In the genomic region with DNA sequence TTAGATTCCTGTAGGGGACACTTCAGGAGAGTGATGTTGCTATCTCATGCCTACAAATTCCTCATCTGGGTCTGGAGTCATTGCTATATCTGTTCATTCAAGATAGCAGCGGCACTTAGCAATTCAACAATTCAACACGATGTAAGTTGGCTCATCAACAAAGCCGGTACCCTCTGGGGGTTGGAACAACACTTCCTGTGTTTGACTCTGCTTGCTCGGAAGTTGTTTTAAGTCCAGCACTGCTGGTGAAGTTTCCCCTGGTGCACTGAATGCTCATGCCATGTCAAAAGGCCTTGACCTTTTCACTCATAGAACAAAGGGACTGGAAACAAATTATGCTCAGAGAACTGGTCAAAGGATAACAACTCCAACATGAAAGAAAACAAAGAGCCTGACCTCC, we compare ENCODE assay signal across 11 mouse cellular contexts.
DNase-seq lines count a peak whose midpoint lies in the region; ATAC-seq and TF ChIP-seq lines count a peak whose summit lies in the region.
"Had no signal": no experiment of that assay in that cellular context is flagged by ENCODE, and none has a peak within 500 bp of the region (broad histone marks: within the 10 kb centered on the region; RNA-seq: fewer than 3 reads in every experiment).

No protein-coding gene starts in this region.

- TF ChIP-seq EP300 in lung, postnatal 0 days (IDR thresholded peaks at IDR 0.05), result peak; percentile 18; the same call in 1 of the 2 replicates
- no peak for TF ChIP-seq EP300 in stomach, postnatal 0 days (optimal IDR thresholded peaks at IDR 0.05)

- peaks cover 5% of the 10 kb centered on the region for H3K4me1 ChIP-seq in midbrain, embryonic 11.5 days (ENCODE audit: control insufficient read depth, insufficient read depth, low read length)
- H3K4me1 ChIP-seq in midbrain, embryonic 16.5 days (ENCODE audit: control insufficient read depth, insufficient read depth, low read length), result no peaks in the 10 kb centered on the region
- H3K4me1 ChIP-seq in lung, postnatal 0 days (ENCODE audit: insufficient read depth, low read depth, low read length), result no peaks in the 10 kb centered on the region
- H3K4me1 ChIP-seq in stomach, postnatal 0 days (replicated peaks; ENCODE audit: control insufficient read depth, insufficient read depth), result no peaks in the 10 kb centered on the region

- H3K27me3 ChIP-seq in midbrain, embryonic 11.5 days (ENCODE audit: control insufficient read depth, insufficient read depth, low read length), result no peaks in the 10 kb centered on the region
- H3K27me3 ChIP-seq in midbrain, embryonic 16.5 days (ENCODE audit: control insufficient read depth, insufficient read depth, low read depth, low read length), result no peaks in the 10 kb centered on the region
- no peaks in the 10 kb centered on the region for H3K27me3 ChIP-seq in lung, postnatal 0 days (replicated peaks; ENCODE audit: insufficient read depth, low read length)
- H3K27me3 ChIP-seq in stomach, postnatal 0 days (ENCODE audit: control insufficient read depth, insufficient read depth, low read length), result no peaks in the 10 kb centered on the region

- no peak overlapping the region for H3K4me2 ChIP-seq in midbrain, embryonic 11.5 days
- no peak overlapping the region for H3K4me2 ChIP-seq in midbrain, embryonic 16.5 days (ENCODE audit: low read length)
- H3K4me2 ChIP-seq in lung, postnatal 0 days (replicated peaks; ENCODE audit: low read depth, low read length), result no peak overlapping the region
- no peak overlapping the region for H3K4me2 ChIP-seq in stomach, postnatal 0 days (replicated peaks; ENCODE audit: low read depth)

- ATAC-seq in cerebellum, adult (ENCODE audit: insufficient number of reproducible peaks, low FRiP score, low TSS enrichment), result 0 out of 2 replicates have a peak, but pooled peaks have one; percentile 20
- ATAC-seq in midbrain, embryonic 11.5 days (ENCODE audit: low FRiP score), result peak; percentile 38; the same call in 1 of the 2 replicates
- ATAC-seq in midbrain, embryonic 16.5 days, result no peak
- peak; percentile 70 for ATAC-seq in lung, postnatal 0 days
- no peak for ATAC-seq in stomach, postnatal 0 days (ENCODE audit: low FRiP score, low TSS enrichment)
- ATAC-seq: activated CD4-positive, CD25-positive, alpha-beta regulatory T cell, adult 4 months had no signal

- no peak overlapping the region for H3K9ac ChIP-seq in midbrain, embryonic 11.5 days (ENCODE audit: low read length)
- H3K9ac ChIP-seq in midbrain, embryonic 16.5 days (ENCODE audit: low read depth, low read length), result no peak overlapping the region
- no peak overlapping the region for H3K9ac ChIP-seq in lung, postnatal 0 days (replicated peaks; ENCODE audit: low read depth)
- H3K9ac ChIP-seq in stomach, postnatal 0 days (ENCODE audit: low read length), result no peak overlapping the region

- TF ChIP-seq CTCF in lung, postnatal 0 days (IDR thresholded peaks at IDR 0.05), result no peak
- TF ChIP-seq CTCF in stomach, postnatal 0 days (IDR thresholded peaks at IDR 0.05; ENCODE audit: low read depth), result no peak

- 13% methylated on average over 4 of the region's 4 CpGs for WGBS in midbrain, embryonic 11.5 days
- 16% methylated on average over 4 of the region's 4 CpGs for WGBS in midbrain, embryonic 16.5 days
- WGBS in lung, postnatal 0 days, result 18% methylated on average over 4 of the region's 4 CpGs
- WGBS in stomach, postnatal 0 days, result 36% methylated on average over 4 of the region's 4 CpGs

- no peak overlapping the region for H3K4me3 ChIP-seq in midbrain, embryonic 11.5 days (ENCODE audit: low read depth, low read length)
- no peak overlapping the region for H3K4me3 ChIP-seq in midbrain, embryonic 16.5 days (ENCODE audit: low read depth, low read length)
- no peak overlapping the region for H3K4me3 ChIP-seq in lung, postnatal 0 days (ENCODE audit: low read depth, low read length)
- H3K4me3 ChIP-seq in stomach, postnatal 0 days (ENCODE audit: low read depth, low read length), result no peak overlapping the region

- DNase-seq in cerebellum, adult 9-11 months, result no peak
- peak; percentile 86 for DNase-seq in midbrain, embryonic 11.5 days (ENCODE audit: low spot score, missing footprints)
- peak; percentile 20 for DNase-seq in lung, postnatal 0 days (ENCODE audit: low spot score)
- DNase-seq in retina, postnatal 1 day, result peak; percentile 36
- DNase-seq in spleen, adult 12 weeks (ENCODE audit: low spot score), result no peak
- no peak for DNase-seq in stomach, postnatal 0 days (ENCODE audit: low spot score)
- DNase-seq: spleen, adult 18-20 months had no signal

- H3K36me3 ChIP-seq in midbrain, embryonic 11.5 days (ENCODE audit: control insufficient read depth, insufficient read depth, low read length), result no peaks in the 10 kb centered on the region
- H3K36me3 ChIP-seq in midbrain, embryonic 16.5 days (ENCODE audit: control insufficient read depth, insufficient read depth, low read length), result no peaks in the 10 kb centered on the region
- no peaks in the 10 kb centered on the region for H3K36me3 ChIP-seq in lung, postnatal 0 days (ENCODE audit: insufficient read depth, low read length)
- no peaks in the 10 kb centered on the region for H3K36me3 ChIP-seq in stomach, postnatal 0 days (ENCODE audit: control insufficient read depth, insufficient read depth, low read length)

- H3K27ac ChIP-seq in midbrain, embryonic 11.5 days (ENCODE audit: low read depth, low read length), result no peak overlapping the region
- H3K27ac ChIP-seq in midbrain, embryonic 16.5 days (ENCODE audit: low read length), result no peak overlapping the region
- no peak overlapping the region for H3K27ac ChIP-seq in lung, postnatal 0 days (ENCODE audit: low read length)
- H3K27ac ChIP-seq in stomach, postnatal 0 days (replicated peaks), result no peak overlapping the region
- H3K27ac ChIP-seq: kidney, postnatal 0 days had no signal

- no peaks in the 10 kb centered on the region for H3K9me3 ChIP-seq in midbrain, embryonic 11.5 days (ENCODE audit: control insufficient read depth, low read length)
- H3K9me3 ChIP-seq in midbrain, embryonic 16.5 days (replicated peaks; ENCODE audit: control insufficient read depth, low read length, poor library complexity, severe bottlenecking), result no peaks in the 10 kb centered on the region
- no peaks in the 10 kb centered on the region for H3K9me3 ChIP-seq in lung, postnatal 0 days (ENCODE audit: low read length)
- H3K9me3 ChIP-seq in stomach, postnatal 0 days (ENCODE audit: control insufficient read depth, low read length), result no peaks in the 10 kb centered on the region

Comparison
In these comparisons a context has a peak if more than half of its experiments do, and no peak if none do; other contexts are left out.
1. ATAC-seq: peak in cerebellum, adult (single experiment), midbrain, embryonic 11.5 days (single experiment) and lung, postnatal 0 days (single experiment); none in midbrain, embryonic 16.5 days (single experiment) and stomach, postnatal 0 days (single experiment).
2. DNase-seq: peak in midbrain, embryonic 11.5 days (single experiment), lung, postnatal 0 days (single experiment) and retina, postnatal 1 day (single experiment); none in cerebellum, adult 9-11 months (single experiment), spleen, adult 12 weeks (single experiment) and stomach, postnatal 0 days (single experiment).